Mouse (Mus musculus): ENCODE measurements around the gene Dnajb7. TPM values are rescaled to one million over a fixed set of nuclear protein-coding genes. Genes with fewer than 3 reads are reported as not detected.

Gene Dnajb7
- polyA plus RNA-seq, 1 experiment, result not detected

DNA sequence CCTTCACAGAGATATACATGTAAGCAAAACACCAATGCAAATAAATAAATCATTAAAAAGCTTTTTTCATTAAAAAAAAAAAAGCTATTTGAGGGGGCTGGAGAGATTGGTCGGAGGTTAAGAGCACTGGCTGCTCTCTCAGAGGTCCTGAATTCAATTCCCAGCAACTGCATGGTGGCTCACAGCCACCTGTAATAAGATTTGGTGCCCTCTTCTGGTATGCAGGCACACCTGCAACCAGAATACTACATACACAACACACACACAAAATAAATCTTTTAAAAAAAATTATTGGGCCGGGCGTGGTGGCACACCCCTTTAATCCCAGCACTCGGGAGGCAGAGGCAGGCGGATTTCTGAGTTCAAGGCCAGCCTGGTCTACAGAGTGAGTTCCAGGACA is 21.8 kb downstream of the Dnajb7 start:
- WGBS, result 89% methylated on average over 5 of the region's 5 CpGs
- H3K4me3 ChIP-seq (replicated peaks; ENCODE audit: control insufficient read depth, low read depth, low read length), result no peak overlapping the region
- H3K27ac ChIP-seq (ENCODE audit: control insufficient read depth, insufficient read depth, low read depth, low read length, poor library complexity), result no peak overlapping the region
- no peaks in the 10 kb centered on the region for H3K4me1 ChIP-seq (ENCODE audit: control insufficient read depth, insufficient read depth, low read length)
- no peak for TF ChIP-seq POLR2A (IDR thresholded peaks at IDR 0.05; ENCODE audit: borderline replicate concordance, control insufficient read depth, low read depth, low read length)
- peak; percentile 22; the same call in 1 of the 2 replicates for TF ChIP-seq CTCF (IDR thresholded peaks at IDR 0.05; ENCODE audit: control insufficient read depth, insufficient read depth, low read length)

DNA sequence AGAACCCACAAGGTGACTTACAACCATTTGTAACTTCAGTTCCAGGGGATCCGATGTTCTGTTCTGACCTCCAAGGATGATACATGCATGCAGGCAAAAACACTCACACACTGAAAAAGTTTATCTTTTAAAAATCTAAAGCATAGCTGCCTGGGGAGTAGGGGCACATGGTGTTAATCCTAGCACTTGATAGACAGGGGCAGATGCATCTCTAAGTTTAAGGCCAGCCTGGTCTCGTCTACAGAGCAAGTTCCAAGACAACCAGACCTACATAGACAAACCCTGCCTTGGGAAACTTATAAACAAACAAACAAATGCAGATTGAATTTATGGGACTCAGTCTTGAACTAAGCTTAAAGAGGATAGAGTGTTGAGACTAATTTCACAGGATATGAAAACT is 29.3 kb downstream of the Dnajb7 start:
- no peak overlapping the region for H3K27ac ChIP-seq (ENCODE audit: control insufficient read depth, insufficient read depth, low read depth, low read length, poor library complexity)
- no peaks in the 10 kb centered on the region for H3K4me1 ChIP-seq (ENCODE audit: control insufficient read depth, insufficient read depth, low read length)
- no peak overlapping the region for H3K4me3 ChIP-seq (replicated peaks; ENCODE audit: control insufficient read depth, low read depth, low read length)
- TF ChIP-seq POLR2A (IDR thresholded peaks at IDR 0.05; ENCODE audit: borderline replicate concordance, control insufficient read depth, low read depth, low read length), result no peak
- TF ChIP-seq CTCF (IDR thresholded peaks at IDR 0.05; ENCODE audit: control insufficient read depth, insufficient read depth, low read length), result no peak
- 79% methylated on average over 2 of the region's 2 CpGs for WGBS

DNA sequence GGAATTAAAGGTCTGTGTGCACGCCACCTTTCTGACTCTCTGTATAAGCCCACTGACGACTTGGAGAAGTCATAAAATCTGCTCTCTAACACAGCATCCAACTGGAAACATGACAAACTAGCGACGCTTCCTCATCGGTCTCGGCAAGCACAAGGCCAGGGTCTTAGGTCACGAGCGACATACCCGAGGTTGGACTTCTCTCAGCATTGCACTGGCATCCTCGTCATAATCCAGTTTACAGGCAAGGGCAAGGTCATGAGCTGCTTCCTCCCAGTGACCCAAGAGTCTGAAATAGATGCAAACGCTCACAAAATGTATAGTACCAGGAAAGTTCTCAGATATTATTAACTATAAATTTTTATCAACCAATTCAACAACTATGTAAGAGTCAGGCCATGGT is 33.5 kb downstream of the Dnajb7 start:
- Histone ChIP-seq H3K4me1 (ENCODE audit: control insufficient read depth, insufficient read depth, low read length) (no peaks in the 10 kb centered on the region), H3K27ac (ENCODE audit: control insufficient read depth, insufficient read depth, low read depth, low read length, poor library complexity) (no peak overlapping the region), H3K4me3 (replicated peaks; ENCODE audit: control insufficient read depth, low read depth, low read length) (no peak overlapping the region)
- WGBS, result 90% methylated on average over 11 of the region's 11 CpGs
- TF ChIP-seq CTCF (IDR thresholded peaks at IDR 0.05; ENCODE audit: control insufficient read depth, insufficient read depth, low read length), result no peak
- TF ChIP-seq POLR2A (IDR thresholded peaks at IDR 0.05; ENCODE audit: borderline replicate concordance, control insufficient read depth, low read depth, low read length), result no peak

DNA sequence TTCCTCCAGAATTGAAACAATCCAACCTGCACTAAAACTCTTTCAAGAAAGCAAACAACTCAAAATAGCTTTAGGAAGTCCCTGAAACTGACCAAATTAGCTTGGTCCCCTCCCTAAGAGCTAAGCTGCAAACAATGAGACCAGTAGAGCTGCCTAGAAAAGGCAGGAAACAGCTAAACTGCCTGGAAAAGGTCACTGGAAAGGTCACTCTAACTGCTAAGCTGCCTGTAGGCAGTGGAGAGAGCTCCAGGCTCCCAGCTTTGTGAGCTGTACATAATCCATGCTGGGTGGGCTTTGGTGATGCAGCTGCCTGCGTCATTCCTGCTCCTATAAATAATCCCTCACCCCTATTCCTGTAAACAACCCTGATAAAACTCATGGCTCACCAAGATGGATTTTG is 37.7 kb downstream of the Dnajb7 start:
- Histone ChIP-seq H3K4me1 (ENCODE audit: control insufficient read depth, insufficient read depth, low read length) (no peaks in the 10 kb centered on the region), H3K4me3 (replicated peaks; ENCODE audit: control insufficient read depth, low read depth, low read length) (no peak overlapping the region), H3K27ac (ENCODE audit: control insufficient read depth, insufficient read depth, low read depth, low read length, poor library complexity) (no peak overlapping the region)
- TF ChIP-seq CTCF (IDR thresholded peaks at IDR 0.05; ENCODE audit: control insufficient read depth, insufficient read depth, low read length) (no peak), POLR2A (IDR thresholded peaks at IDR 0.05; ENCODE audit: borderline replicate concordance, control insufficient read depth, low read depth, low read length) (no peak)
- 81% methylated on average over 1 of the region's 1 CpGs for WGBS

DNA sequence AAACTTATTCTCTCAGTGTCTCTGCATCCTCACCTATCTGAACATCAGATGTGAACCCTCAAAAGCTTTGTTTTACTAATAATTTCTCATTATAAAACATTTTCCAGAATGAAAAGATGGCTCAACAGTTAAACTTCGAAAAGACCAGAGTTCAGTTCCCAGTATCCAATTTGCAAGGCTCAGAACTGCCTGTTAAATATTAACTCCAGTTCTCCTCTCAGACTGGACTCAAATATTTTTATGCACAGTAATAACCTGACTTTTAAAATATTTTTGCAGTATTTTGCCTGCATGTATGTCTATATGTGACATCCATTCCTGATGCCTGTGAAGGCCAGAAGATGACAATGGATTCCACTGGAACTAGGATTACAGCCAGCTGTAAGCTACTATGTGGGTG is 39.5 kb downstream of the Dnajb7 start:
- 85% methylated on average over 1 of the region's 1 CpGs for WGBS
- TF ChIP-seq CTCF (IDR thresholded peaks at IDR 0.05; ENCODE audit: control insufficient read depth, insufficient read depth, low read length) (no peak), POLR2A (IDR thresholded peaks at IDR 0.05; ENCODE audit: borderline replicate concordance, control insufficient read depth, low read depth, low read length) (no peak)
- H3K4me1 ChIP-seq (ENCODE audit: control insufficient read depth, insufficient read depth, low read length), result no peaks in the 10 kb centered on the region
- no peak overlapping the region for H3K27ac ChIP-seq (ENCODE audit: control insufficient read depth, insufficient read depth, low read depth, low read length, poor library complexity)
- H3K4me3 ChIP-seq (replicated peaks; ENCODE audit: control insufficient read depth, low read depth, low read length), result no peak overlapping the region

DNA sequence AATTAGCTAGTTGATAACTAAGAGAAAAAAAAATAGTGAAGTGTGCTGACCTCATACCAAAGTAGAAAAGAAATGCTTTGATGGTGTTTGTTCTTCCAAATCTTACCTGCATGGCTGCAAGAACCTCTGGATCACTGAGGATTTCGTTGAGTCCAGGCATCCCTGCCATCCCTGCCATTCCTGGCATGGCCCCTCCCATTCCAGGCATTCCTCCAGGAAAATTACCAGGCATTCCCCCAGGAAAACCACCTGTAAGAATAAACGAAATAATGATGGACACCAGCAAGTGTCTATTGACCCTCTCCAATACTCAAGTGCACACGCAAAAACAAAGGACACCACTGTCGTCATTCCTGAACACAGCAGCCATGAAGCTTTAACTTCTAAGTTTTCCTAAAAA is 41.9 kb downstream of the Dnajb7 start:
- Histone ChIP-seq H3K27ac (ENCODE audit: control insufficient read depth, insufficient read depth, low read depth, low read length, poor library complexity) (no peak overlapping the region), H3K4me1 (ENCODE audit: control insufficient read depth, insufficient read depth, low read length) (no peaks in the 10 kb centered on the region), H3K4me3 (replicated peaks; ENCODE audit: control insufficient read depth, low read depth, low read length) (no peak overlapping the region)
- TF ChIP-seq CTCF (IDR thresholded peaks at IDR 0.05; ENCODE audit: control insufficient read depth, insufficient read depth, low read length) (no peak), POLR2A (IDR thresholded peaks at IDR 0.05; ENCODE audit: borderline replicate concordance, control insufficient read depth, low read depth, low read length) (no peak)
- 85% methylated on average over 4 of the region's 4 CpGs for WGBS

DNA sequence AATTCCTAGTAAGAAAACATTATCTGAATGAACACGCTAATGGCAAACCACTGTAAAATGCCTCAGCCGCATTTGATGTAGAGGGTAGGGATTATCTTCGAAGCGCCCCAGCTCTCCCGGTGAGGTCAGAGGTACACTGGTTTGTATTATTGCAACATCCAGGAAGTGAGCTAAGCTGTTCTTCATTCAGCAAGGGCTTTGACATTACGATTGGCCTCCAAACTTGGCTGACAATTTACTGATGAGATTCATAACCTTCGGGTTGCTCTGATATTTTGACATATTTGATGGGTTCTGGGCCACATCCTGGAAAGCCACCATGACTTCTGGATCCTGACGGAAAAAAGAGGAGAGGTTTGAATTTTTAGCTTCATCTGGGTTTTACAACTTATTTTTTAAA is 42.9 kb downstream of the Dnajb7 start:
- 58% methylated on average over 8 of the region's 8 CpGs for WGBS
- TF ChIP-seq POLR2A (IDR thresholded peaks at IDR 0.05; ENCODE audit: borderline replicate concordance, control insufficient read depth, low read depth, low read length) (no peak), CTCF (IDR thresholded peaks at IDR 0.05; ENCODE audit: control insufficient read depth, insufficient read depth, low read length) (no peak)
- Histone ChIP-seq H3K4me1 (ENCODE audit: control insufficient read depth, insufficient read depth, low read length) (no peaks in the 10 kb centered on the region; the same call in 1 of the 2 replicates), H3K4me3 (replicated peaks; ENCODE audit: control insufficient read depth, low read depth, low read length) (no peak overlapping the region), H3K27ac (ENCODE audit: control insufficient read depth, insufficient read depth, low read depth, low read length, poor library complexity) (no peak overlapping the region)

DNA sequence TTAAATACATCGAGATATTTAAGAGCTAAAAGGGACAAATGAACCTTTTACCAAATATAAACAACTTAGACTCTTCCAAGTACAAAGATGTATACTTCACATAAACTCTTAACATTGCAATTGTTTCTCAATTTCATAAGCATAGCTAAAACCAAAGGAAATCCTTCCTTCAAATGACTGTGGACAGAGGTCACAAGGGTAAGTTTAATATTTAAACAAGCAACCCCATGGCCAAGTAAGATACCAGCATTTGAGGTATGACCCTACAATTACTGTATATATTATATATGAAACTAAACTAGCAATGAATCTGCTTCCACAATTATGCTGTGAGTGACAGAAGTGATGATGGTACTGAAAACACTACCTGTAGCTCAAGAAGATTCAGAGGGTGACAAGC is 43.8 kb downstream of the Dnajb7 start:
- Histone ChIP-seq H3K4me3 (replicated peaks; ENCODE audit: control insufficient read depth, low read depth, low read length) (no peak overlapping the region), H3K27ac (ENCODE audit: control insufficient read depth, insufficient read depth, low read depth, low read length, poor library complexity) (no peak overlapping the region), H3K4me1 (ENCODE audit: control insufficient read depth, insufficient read depth, low read length) (peaks cover 1% of the 10 kb centered on the region; the same call in 1 of the 2 replicates)
- TF ChIP-seq POLR2A (IDR thresholded peaks at IDR 0.05; ENCODE audit: borderline replicate concordance, control insufficient read depth, low read depth, low read length), result no peak
- no peak for TF ChIP-seq CTCF (IDR thresholded peaks at IDR 0.05; ENCODE audit: control insufficient read depth, insufficient read depth, low read length)
- WGBS, result 75% methylated on average over 1 of the region's 1 CpGs

DNA sequence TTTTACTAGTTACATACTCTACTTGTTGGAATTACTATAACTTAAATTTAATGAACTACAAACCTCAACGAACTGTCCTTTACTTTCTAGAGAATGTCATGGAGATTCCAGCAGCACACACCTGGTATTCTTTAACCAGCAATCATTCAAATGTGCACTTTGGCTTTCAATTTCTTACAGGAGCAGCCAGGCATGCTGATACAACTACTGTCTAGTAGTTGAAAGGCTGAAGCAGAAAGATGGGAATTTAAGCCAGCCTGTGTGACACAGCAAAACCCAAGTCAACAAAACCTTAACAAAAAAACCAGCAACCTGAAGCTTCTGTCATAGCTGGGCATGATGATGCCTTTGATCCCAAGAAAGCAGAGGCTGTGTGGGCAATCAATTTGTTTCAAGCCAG is 45.6 kb downstream of the Dnajb7 start:
- 86% methylated on average over 1 of the region's 1 CpGs for WGBS
- H3K27ac ChIP-seq (ENCODE audit: control insufficient read depth, insufficient read depth, low read depth, low read length, poor library complexity), result no peak overlapping the region

More for the DNA sequence above, 45.6 kb downstream of the Dnajb7 start:
- H3K4me3 ChIP-seq (replicated peaks; ENCODE audit: control insufficient read depth, low read depth, low read length), result no peak overlapping the region
- no peak for TF ChIP-seq CTCF (IDR thresholded peaks at IDR 0.05; ENCODE audit: control insufficient read depth, insufficient read depth, low read length)
- TF ChIP-seq POLR2A (IDR thresholded peaks at IDR 0.05; ENCODE audit: borderline replicate concordance, control insufficient read depth, low read depth, low read length), result no peak
- peaks cover 1% of the 10 kb centered on the region; the same call in 1 of the 2 replicates for H3K4me1 ChIP-seq (ENCODE audit: control insufficient read depth, insufficient read depth, low read length)
